Mouse (Mus musculus) 3134 (cell line): Measurements from ENCODE around the gene Chrm3.
A peak's percentile ranks its signal among the peaks of the same experiment; 100 is the strongest.

ENCODE experiments used
- DNase-seq: peaks from one replicate; pipeline ENCODE4 v3.0.0-alpha.2; 2011; ENCODE audit warnings: low spot score; ENCODE audit not compliant: insufficient read length; ENCODE audit errors: extremely low read depth

Gene Chrm3

DNA sequence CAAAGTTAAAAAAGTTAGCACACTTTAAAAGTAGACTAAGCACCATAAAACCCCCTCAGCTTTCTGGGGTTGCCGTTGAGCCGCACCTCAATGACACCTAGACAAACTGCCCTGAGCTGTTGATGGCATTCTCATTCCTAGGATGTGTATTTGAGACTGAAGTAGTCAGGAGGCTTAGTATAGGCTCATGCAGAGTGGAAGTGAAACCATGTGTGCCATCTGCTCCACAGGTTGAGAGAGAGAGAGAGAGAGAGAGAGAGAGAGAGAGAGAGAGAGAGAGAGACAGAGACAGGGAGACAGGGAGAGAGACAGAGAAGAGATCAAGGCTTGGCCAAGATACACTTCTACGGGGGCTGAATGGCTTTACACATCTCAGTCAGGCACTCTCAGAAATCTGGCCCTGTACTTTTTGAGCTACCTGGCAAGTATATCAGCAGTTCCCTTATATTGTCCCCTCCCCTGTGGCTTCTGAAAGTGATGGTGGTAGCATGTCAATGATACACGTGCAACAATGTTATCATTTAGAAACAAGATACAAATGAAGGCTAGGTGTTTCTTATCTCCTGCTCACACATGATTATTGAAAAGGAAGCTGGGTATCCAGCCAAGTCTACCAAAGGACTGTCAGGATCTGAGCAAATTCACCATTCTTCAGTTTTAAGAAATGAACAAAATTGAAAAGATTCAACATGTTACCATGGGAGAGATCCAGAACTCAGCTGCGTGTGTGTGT, 459.8 kb downstream of the Chrm3 start:
- no peak for DNase-seq

GRCm38 (mm10) chr13:9898664-9899369, 461.8 kb downstream of the Chrm3 start:
- DNase-seq = no peak

DNA sequence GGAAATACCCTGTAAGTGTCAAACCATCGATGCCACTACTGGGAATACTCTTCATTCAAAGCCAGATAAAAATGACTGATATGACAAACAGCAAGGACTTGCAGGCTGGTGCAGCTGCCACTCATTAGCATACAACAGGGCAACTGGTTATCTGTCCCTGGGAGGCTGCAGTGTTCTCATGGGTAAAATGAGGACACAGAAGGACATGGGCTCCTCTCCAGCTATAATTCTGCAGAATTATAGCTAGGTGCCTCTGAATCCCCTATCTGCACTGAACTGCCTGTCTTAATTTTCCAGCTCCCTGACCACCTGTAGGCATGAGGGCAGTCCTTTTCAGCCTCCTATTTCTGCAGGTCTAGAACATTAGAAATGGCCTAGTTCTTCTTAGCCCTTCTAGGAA, 463.4 kb downstream of the Chrm3 start:
- DNase-seq = no peak

- no peak for DNase-seq
Measured at GRCm38 (mm10) chr13:9895045-9895625, 465.5 kb downstream of the Chrm3 start.

DNA sequence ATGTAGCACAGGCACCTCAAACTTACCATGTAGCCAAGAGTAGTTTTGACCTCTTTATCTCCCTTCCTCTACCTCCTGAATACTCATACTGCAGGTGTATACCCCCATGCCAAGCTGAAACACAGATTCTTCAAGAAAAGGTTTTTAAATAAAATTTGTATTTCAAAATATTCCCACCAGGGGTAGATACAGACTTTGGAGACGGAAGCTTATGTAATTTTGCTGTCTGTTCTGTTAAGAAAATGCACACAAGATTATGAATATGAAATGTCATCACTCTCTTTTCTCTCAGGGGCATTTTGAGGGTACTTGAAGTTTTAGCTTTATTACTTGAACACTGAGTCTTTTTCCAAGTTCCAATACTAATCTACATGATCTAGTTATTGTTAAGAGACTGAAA, 469.6 kb downstream of the Chrm3 start:
- DNase-seq = no peak

DNA sequence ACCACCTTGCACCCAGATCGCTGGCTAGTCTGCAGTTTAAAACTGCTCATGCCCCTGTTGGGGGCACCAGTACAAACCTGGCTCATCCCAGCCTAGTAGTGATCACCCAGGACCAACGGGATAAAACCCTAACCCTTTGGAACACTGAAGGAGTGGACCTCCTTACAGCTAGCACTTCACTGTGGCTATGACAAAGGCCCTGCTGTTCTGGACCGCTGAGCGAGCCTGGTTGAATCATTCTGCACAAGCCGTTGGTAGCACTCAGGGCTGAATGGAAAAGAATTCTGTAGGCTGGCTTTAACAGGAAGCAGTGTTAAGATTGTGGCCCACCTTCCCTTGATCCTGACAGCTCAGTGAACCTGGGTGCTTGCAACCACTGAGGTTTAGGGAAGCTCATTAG, 470.2 kb downstream of the Chrm3 start:
- DNase-seq = no peak

GRCm38 (mm10) chr13:9889954-9890353, 470.7 kb downstream of the Chrm3 start:
- DNase-seq = no peak

GRCm38 (mm10) chr13:9888284-9888683, 472.4 kb downstream of the Chrm3 start:
- no peak for DNase-seq

GRCm38 (mm10) chr13:9887261-9887660, 473.4 kb downstream of the Chrm3 start:
- DNase-seq = no peak

- DNase-seq = no peak
Measured at GRCm38 (mm10) chr13:9886465-9887135, 474.0 kb downstream of the Chrm3 start.

DNA sequence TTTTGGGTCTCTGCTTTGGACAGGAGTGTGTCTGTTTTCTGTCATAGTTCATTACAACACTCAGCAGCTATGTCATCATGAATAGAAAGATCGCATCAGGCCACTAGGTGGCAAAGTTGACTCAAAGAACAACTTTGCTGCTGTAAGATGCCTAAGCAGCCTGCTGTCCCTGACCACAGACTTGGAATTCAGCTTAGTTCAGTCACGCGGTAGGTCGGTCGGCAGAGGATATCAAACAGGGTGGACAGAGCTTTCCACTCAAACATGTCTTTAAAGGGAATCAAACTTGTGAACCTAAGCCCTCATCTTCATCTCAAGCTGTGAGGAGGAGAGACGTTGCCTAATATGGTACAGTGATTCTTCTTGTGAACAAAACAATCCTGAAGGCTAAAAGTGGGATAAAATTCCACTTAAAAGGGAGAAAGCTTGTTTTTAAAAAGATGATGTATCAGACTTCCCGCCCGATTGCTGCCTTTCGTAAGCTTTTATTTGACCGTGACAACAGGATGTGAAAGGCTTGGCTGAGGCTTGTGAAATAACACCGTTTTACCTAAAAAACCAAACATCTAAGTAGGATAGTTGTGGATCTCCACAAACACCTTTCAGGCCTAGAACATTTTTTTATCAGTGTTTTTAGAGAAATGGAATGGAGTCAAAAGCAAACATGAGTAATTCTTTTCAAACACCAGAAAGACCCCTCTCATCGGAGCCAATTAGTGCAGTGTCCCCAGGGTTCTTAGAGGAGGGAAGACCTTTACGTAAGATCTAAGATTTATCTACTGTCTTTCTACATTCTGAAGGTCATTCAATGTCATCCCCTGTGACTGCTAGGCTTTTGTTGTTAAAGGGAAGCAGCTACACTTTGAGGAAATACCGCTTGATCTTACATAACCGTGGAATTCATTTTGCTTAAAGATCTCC, 478.0 kb downstream of the Chrm3 start:
- peak; percentile 22 for DNase-seq

GRCm38 (mm10) chr13:9881930-9882329, 478.7 kb downstream of the Chrm3 start:
- no peak for DNase-seq

GRCm38 (mm10) chr13:9880401-9880800, 480.2 kb downstream of the Chrm3 start:
- DNase-seq = no peak

DNA sequence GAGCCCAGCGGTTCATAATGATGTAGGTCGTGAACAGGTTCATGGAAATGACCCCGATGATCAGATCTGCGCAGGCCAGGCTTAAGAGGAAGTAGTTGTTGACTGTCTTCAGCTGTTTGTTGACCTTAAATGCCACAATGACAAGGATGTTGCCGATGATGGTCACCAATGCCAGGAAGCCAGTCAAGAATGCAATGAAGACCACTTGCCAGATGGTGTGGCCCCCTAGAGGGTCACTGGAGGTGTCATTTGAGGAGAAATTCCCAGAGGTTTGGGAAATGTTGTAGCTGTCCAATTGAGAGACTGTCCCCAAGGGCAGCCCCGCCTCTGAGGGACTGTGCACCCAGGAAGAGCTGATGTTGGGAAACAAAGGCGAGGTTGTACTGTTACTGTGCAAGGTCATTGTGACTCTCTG, 482.0 kb downstream of the Chrm3 start:
- DNase-seq = no peak

DNA sequence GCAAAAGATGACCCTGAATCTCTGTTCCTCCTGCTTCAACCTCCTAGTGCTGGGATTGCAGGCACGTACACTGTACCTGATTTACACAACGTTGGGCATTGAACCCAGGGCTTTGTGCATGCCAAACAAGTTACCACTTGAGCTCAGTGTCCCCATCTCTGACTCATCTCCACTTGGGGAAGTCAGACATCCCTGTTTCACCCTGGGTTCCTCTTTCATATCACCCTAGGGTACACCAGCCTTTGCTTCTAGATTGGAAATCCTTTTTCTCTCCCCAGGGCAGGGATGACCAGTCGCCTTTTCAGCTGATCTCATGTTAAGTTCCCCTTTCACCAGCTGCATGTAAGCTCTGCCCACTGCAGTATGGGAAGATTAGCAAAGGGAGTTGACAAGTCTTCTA, 487.3 kb downstream of the Chrm3 start:
- DNase-seq = no peak

DNA sequence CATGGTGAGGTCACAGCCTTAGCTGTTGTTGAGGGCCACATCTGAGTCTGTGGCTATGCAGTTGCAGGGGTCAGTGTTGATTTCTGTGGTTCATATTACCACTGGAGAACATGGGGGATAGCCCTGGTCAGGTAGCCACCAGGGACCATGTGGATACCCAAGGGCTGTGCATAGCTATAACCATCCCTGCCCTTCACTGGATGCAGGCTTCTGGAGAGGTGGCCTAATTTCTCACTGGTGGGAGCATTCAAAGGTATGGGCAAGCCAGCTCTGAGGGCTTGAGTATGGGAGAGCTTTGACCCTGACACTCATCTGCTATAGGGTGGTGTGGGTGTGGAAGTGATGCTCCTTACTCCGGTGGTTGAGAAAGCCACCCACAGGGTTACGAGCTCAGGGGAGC, 494.5 kb downstream of the Chrm3 start:
- DNase-seq = no peak

- DNase-seq = no peak
Measured at GRCm38 (mm10) chr13:9847515-9847914, 513.1 kb downstream of the Chrm3 start.

GRCm38 (mm10) chr13:9846543-9847434, 513.9 kb downstream of the Chrm3 start:
- DNase-seq = no peak

GRCm38 (mm10) chr13:9834146-9834679, 526.4 kb downstream of the Chrm3 start:
- DNase-seq = peak; percentile 67
